Mouse (Mus musculus) G1E (cell line): ENCODE measurements around the gene Atp2b2.

Source experiments
- CTCF ChIP-seq: IDR thresholded peaks from 2 replicates; pipeline ENCODE4 v1.5.1; 2012; ENCODE audit warnings: low read depth, low read length, inconsistent platforms, mixed read lengths
- GATA1 ChIP-seq: IDR thresholded peaks from 2 replicates; pipeline ENCODE4 v1.6.1; 2012; ENCODE audit warnings: borderline replicate concordance, low read length, inconsistent platforms, mixed read lengths
- GATA2 ChIP-seq: IDR thresholded peaks from 2 replicates; pipeline ENCODE4 v1.6.1; 2012; ENCODE audit warnings: low read depth, low read length, inconsistent platforms, borderline replicate concordance
- POLR2AphosphoS5 ChIP-seq: IDR thresholded peaks from 2 replicates; pipeline ENCODE4 v1.6.1; 2012; ENCODE audit warnings: low read depth, low read length, inconsistent platforms; ENCODE audit not compliant: insufficient replicate concordance
- TAL1 ChIP-seq: conservative IDR thresholded peaks from 2 replicates; pipeline ENCODE4 v1.6.1; 2012; ENCODE audit warnings: low read depth, low read length, inconsistent platforms, mixed read lengths

DNA sequence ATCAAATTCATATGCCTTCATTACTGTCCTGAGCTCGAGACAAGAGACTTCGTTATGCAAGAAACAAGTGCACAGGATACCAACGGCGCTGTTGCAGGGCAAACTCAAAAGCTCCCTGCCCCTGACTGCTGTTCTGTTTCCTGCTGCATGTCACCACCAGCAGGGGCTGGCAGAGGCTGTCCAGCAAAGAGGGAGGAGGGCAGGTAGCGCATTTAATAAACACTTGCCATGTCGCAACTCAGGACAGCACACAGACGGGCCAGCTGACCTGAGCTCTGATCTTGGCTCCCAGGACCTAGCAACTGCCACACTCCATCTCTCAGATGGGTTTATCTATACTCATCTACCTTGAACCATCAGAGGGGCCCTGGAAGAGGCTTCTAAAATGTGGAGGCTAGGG lies 176.7 kb downstream of the Atp2b2 start:
- no peak for TF ChIP-seq CTCF
- no peak for TF ChIP-seq GATA1
- TF ChIP-seq TAL1: no peak
- no peak for TF ChIP-seq POLR2AphosphoS5
- TF ChIP-seq GATA2: no peak
